Mouse (Mus musculus) heart, adult 2 months (tissue): ENCODE data around the gene Top1. TPM values are rescaled to one million over a fixed set of nuclear protein-coding genes. Genes with fewer than 3 reads are reported as not detected.

Experiments
- DNase-seq, 2 experiments: peaks; one replicate each; pipeline ENCODE4 v3.0.0; 2021
- H3K27ac ChIP-seq: fragments of 200-600 bp; 2 replicates; pipeline ENCODE4 v1.8.1; 2022
- H3K27me3 ChIP-seq: fragments of 200-500 bp; 2 replicates; pipeline ENCODE4 v1.6.1; 2012; ENCODE audit warnings: mild to moderate bottlenecking, low read length, inconsistent platforms, mixed read lengths; ENCODE audit not compliant: control insufficient read depth, insufficient read depth
- H3K36me3 ChIP-seq: fragments of 200-500 bp; 2 replicates; pipeline ENCODE4 v1.6.1; 2012; ENCODE audit warnings: low read length, inconsistent platforms; ENCODE audit not compliant: control insufficient read depth, insufficient read depth
- H3K4me1 ChIP-seq: fragments of 200-500 bp; 2 replicates; pipeline ENCODE4 v1.6.1; 2011; ENCODE audit warnings: low read length; ENCODE audit not compliant: control insufficient read depth, insufficient read depth
- H3K4me3 ChIP-seq: fragments of 200-600 bp; 2 replicates; pipeline ENCODE4 v1.8.1; 2022
- H3K79me2 ChIP-seq: fragments of 200-500 bp; replicated peaks from 2 replicates; pipeline ENCODE4 v1.6.1; 2012; ENCODE audit warnings: mild to moderate bottlenecking, inconsistent platforms, low read length, moderate library complexity, mixed read lengths; ENCODE audit not compliant: control insufficient read depth, insufficient read depth
- H3K9ac ChIP-seq: fragments of 200-500 bp; 2 replicates; pipeline ENCODE4 v1.6.1; 2012; ENCODE audit warnings: low read depth, mild to moderate bottlenecking, control low read depth, inconsistent platforms, low read length, mixed read lengths
- CTCF ChIP-seq: fragments of 200-600 bp; IDR thresholded peaks from 2 replicates; pipeline ENCODE4 v1.8.1; 2022; ENCODE audit warnings: antibody characterized with exemption, mild to moderate bottlenecking, moderate library complexity
- EP300 ChIP-seq: fragments of 200-500 bp; IDR thresholded peaks from 2 replicates; pipeline ENCODE4 v1.6.1; 2011; ENCODE audit warnings: low read depth, low read length, control low read depth; ENCODE audit not compliant: insufficient read depth
- POLR2A ChIP-seq: fragments of 200-500 bp; IDR thresholded peaks from 2 replicates; pipeline ENCODE4 v1.6.1; 2011; ENCODE audit warnings: mild to moderate bottlenecking, low read depth, low read length, control low read depth; ENCODE audit not compliant: insufficient read depth
- WGBS: fragments of 180-500 bp; shearing (Covaris S2); methylation state at CpG from one replicate; pipeline ENCODE4 v1.1.7; 2018; 5-methylcytosine and 5-hydroxymethylcytosine counted together
- intact Hi-C: fragments of 180-260 bp; cut with DNase I; formaldehyde crosslinking; loops from one replicate; pipeline ENCODE4 v1.15.1; 2025
- polyA plus RNA-seq: library from polyadenylated mRNA; depleted of rRNA; stranded (reverse); fragments of >200 nt; gene quantifications from 2 replicates; pipeline ENCODE4 v1.2.3, GENCODE M21; 2012
- total RNA-seq, 2 experiments: library from RNA; stranded (reverse); gene quantifications; 2 replicates each; pipeline ENCODE4 v1.2.3; 2021

Gene Top1
- total and polyA plus RNA-seq, 3 experiments: 5.6 to 46.8 (median 44.1) TPM

GRCm38 (mm10) chr2:160723613-160724375 lies 78.1 kb downstream of the Top1 start:
- Histone ChIP-seq H3K27me3 (no peaks in the 10 kb centered on the region), H3K36me3 (peaks cover 4% of the 10 kb centered on the region), H3K79me2 (no peaks in the 10 kb centered on the region), H3K27ac (no peak overlapping the region; the same call in 1 of the 2 replicates), H3K4me3 (no peak overlapping the region), H3K9ac (no peak overlapping the region), H3K4me1 (peaks cover 3% of the 10 kb centered on the region)
- intact Hi-C loops: no loop called here
- no peak for DNase-seq
- no peak for TF ChIP-seq EP300
- no peak for TF ChIP-seq CTCF
- no peak for TF ChIP-seq POLR2A
- WGBS: 96% methylated on average over 4 of the region's 4 CpGs

- Histone ChIP-seq H3K27ac (no peak overlapping the region; the same call in 1 of the 2 replicates), H3K36me3 (no peaks in the 10 kb centered on the region; the same call in 1 of the 2 replicates), H3K4me3 (no peak overlapping the region), H3K9ac (no peak overlapping the region), H3K79me2 (no peaks in the 10 kb centered on the region), H3K27me3 (no peaks in the 10 kb centered on the region), H3K4me1 (peaks cover 3% of the 10 kb centered on the region)
- WGBS: 50% methylated on average over 5 of the region's 5 CpGs
- DNase-seq: no peak
- TF ChIP-seq CTCF: no peak
- no peak for TF ChIP-seq EP300
- TF ChIP-seq POLR2A: no peak
- intact Hi-C loops: no loop called here
Observed at GRCm38 (mm10) chr2:160724536-160724935, 78.8 kb downstream of the Top1 start.

- TF ChIP-seq CTCF: peak; percentile 33
- no peak for TF ChIP-seq EP300
- DNase-seq: no peak
- WGBS: 87% methylated on average over 6 of the region's 6 CpGs
Observed at GRCm38 (mm10) chr2:160725877-160726864, 80.5 kb downstream of the Top1 start.

GRCm38 (mm10) chr2:160728972-160729371 lies 83.3 kb downstream of the Top1 start:
- 93% methylated on average over 3 of the region's 3 CpGs for WGBS
- H3K36me3 ChIP-seq: no peaks in the 10 kb centered on the region; the same call in 1 of the 2 replicates
- no peak overlapping the region for H3K4me3 ChIP-seq
- H3K27me3 ChIP-seq: no peaks in the 10 kb centered on the region
- no peak for TF ChIP-seq CTCF
- TF ChIP-seq POLR2A: no peak
- TF ChIP-seq EP300: no peak
- no peak overlapping the region for H3K9ac ChIP-seq
- DNase-seq: no peak
- H3K4me1 ChIP-seq: peaks cover 17% of the 10 kb centered on the region
- intact Hi-C loops: loop anchor here (1.0 kb wide), 1 partner anchor 158 kb away; no protein-coding TSS in a partner anchor
- H3K27ac ChIP-seq: peak overlapping the region; percentile 5; the same call in 1 of the 2 replicates
- H3K79me2 ChIP-seq: peaks cover 7% of the 10 kb centered on the region

More at GRCm38 (mm10) chr2:160725877-160726864, 80.5 kb downstream of the Top1 start:
- Histone ChIP-seq H3K27me3 (no peaks in the 10 kb centered on the region), H3K9ac (no peak overlapping the region), H3K27ac (no peak overlapping the region), H3K36me3 (no peaks in the 10 kb centered on the region; the same call in 1 of the 2 replicates), H3K4me3 (no peak overlapping the region), H3K79me2 (no peaks in the 10 kb centered on the region), H3K4me1 (peaks cover 12% of the 10 kb centered on the region)
- intact Hi-C loops: no loop called here

GRCm38 (mm10) chr2:160729436-160729835 lies 83.7 kb downstream of the Top1 start:
- Histone ChIP-seq H3K79me2 (peaks cover 7% of the 10 kb centered on the region), H3K4me1 (peaks cover 19% of the 10 kb centered on the region), H3K27ac (peak overlapping the region; percentile 24), H3K4me3 (no peak overlapping the region), H3K9ac (no peak overlapping the region), H3K27me3 (no peaks in the 10 kb centered on the region), H3K36me3 (no peaks in the 10 kb centered on the region; the same call in none of the 2 replicates)
- intact Hi-C loops: loop anchor here (1.0 kb wide), 1 partner anchor 158 kb away; no protein-coding TSS in a partner anchor
- 44% methylated on average over 2 of the region's 2 CpGs for WGBS
- DNase-seq: no peak
- TF ChIP-seq CTCF (no peak), POLR2A (no peak)
